In the genomic region with DNA sequence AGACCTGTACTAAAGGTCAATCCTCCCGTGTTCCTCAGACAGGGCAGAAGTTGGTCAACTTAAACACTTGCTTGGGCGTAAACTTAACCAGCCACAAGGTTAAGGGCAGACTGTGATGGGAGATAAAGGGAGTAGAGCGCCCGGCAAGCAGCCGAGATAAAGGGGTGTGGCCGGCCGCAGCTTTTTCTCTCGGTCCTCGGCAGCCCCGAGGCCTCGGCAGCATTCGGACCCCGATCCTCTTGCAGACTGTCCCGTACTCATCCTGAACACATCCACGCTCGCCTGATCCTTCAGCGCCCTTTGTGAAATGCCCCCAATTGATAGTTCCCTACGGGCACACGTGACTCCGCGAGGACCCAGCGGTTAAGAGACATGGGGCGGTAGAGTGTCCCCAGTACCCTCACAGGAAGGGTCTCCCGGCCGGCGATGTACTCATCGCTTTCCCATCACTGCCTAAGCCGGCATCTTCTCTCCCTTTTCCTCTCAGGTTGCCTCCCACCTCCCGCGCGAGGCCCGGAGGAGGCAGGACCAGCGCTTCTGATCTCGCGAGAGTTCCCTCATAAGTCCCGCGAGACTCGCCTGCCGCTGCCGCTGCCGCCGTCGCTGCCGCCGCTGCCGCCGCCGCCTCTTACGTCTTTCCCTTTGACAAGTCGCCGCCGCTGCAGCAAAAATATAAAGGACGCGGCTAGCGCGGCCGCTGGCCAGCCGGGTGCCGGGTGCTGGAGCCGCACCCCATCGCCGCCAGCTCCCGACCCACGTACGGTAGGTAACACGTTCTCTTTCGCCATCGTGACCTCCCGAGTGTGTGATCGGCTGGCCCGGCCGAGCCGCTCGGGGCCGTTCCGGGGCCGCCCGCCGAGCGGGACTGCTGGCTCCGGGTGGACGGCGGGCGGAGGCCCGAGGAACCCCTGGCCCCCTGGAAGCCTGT, we compare ENCODE assay signal across 8 mouse cellular contexts. TPM values are rescaled to one million over a fixed set of nuclear protein-coding genes. Genes with fewer than 3 reads are reported as not detected.
DNase-seq lines count a peak whose midpoint lies in the region; ATAC-seq and TF ChIP-seq lines count a peak whose summit lies in the region.

Gene Herc1, plus strand, starts transcription at position 591 of the 928 bp plus-strand sequence.

- H3K9me3 ChIP-seq in E14TG2a.4 (ENCODE audit: low read length): no peaks in the 10 kb centered on the region
- H3K9me3 ChIP-seq in forebrain, embryonic 13.5 days (replicated peaks): no peaks in the 10 kb centered on the region
- no peaks in the 10 kb centered on the region for H3K9me3 ChIP-seq in liver, postnatal 0 days (ENCODE audit: low read length)
- H3K9me3 ChIP-seq in neural tube, embryonic 14.5 days (ENCODE audit: control insufficient read depth, low read length): no peaks in the 10 kb centered on the region

- no peak for TF ChIP-seq CTCF in E14TG2a.4 (conservative IDR thresholded peaks at IDR 0.05; ENCODE audit: low read length)
- TF ChIP-seq CTCF in liver, postnatal 0 days (IDR thresholded peaks at IDR 0.05; ENCODE audit: low read depth): no peak

- TF ChIP-seq EP300 in liver, postnatal 0 days (IDR thresholded peaks at IDR 0.05; ENCODE audit: low read depth): peak; percentile 88

- H3K4me1 ChIP-seq in E14TG2a.4 (replicated peaks; ENCODE audit: low read depth, low read length): peaks cover 10% of the 10 kb centered on the region
- H3K4me1 ChIP-seq in forebrain, embryonic 13.5 days: peaks cover 21% of the 10 kb centered on the region
- H3K4me1 ChIP-seq in liver, postnatal 0 days (ENCODE audit: insufficient read depth): peaks cover 35% of the 10 kb centered on the region
- H3K4me1 ChIP-seq in neural tube, embryonic 14.5 days (ENCODE audit: control insufficient read depth, insufficient read depth, low read length): peaks cover 12% of the 10 kb centered on the region

- intact Hi-C loops in heart, postnatal 10 days (cut with DNase I): loop anchor here (5.0 kb wide), 1 partner anchor 68 kb away; no protein-coding TSS in a partner anchor

- peak within 1 kb of the TSS; percentile 71 for H3K4me2 ChIP-seq in forebrain, embryonic 13.5 days
- peak within 1 kb of the TSS; percentile 97 for H3K4me2 ChIP-seq in liver, postnatal 0 days (ENCODE audit: low read depth, low read length)
- H3K4me2 ChIP-seq in neural tube, embryonic 14.5 days (ENCODE audit: low read depth, low read length): peak within 1 kb of the TSS; percentile 85

- no peaks in the 10 kb centered on the region for H3K36me3 ChIP-seq in E14TG2a.4 (ENCODE audit: insufficient read depth, low read length)
- no peaks in the 10 kb centered on the region for H3K36me3 ChIP-seq in forebrain, embryonic 13.5 days (ENCODE audit: poor library complexity, severe bottlenecking)
- H3K36me3 ChIP-seq in liver, postnatal 0 days (replicated peaks; ENCODE audit: insufficient read depth, low read length): no peaks in the 10 kb centered on the region
- H3K36me3 ChIP-seq in neural tube, embryonic 14.5 days (ENCODE audit: control insufficient read depth, insufficient read depth, low read length): no peaks in the 10 kb centered on the region

- H3K9ac ChIP-seq in forebrain, embryonic 13.5 days: peak within 1 kb of the TSS; percentile 98
- peak within 1 kb of the TSS; percentile 98 for H3K9ac ChIP-seq in liver, postnatal 0 days (replicated peaks)
- peak within 1 kb of the TSS; percentile 81 for H3K9ac ChIP-seq in neural tube, embryonic 14.5 days (replicated peaks; ENCODE audit: low read depth, low read length)

- WGBS in forebrain, embryonic 13.5 days: under 1% methylated on average over 84 of the region's 85 CpGs
- WGBS in large intestine, adult 2 months: under 1% methylated on average over 85 of the region's 85 CpGs
- WGBS in liver, postnatal 0 days (ENCODE audit: insufficient replicate concordance): under 1% methylated on average over 81 of the region's 85 CpGs
- WGBS in neural tube, embryonic 14.5 days: under 1% methylated on average over 85 of the region's 85 CpGs

- peak within 1 kb of the TSS; percentile 100 for H3K4me3 ChIP-seq in E14TG2a.4 (replicated peaks; ENCODE audit: low read length)
- peak within 1 kb of the TSS; percentile 87 for H3K4me3 ChIP-seq in forebrain, embryonic 13.5 days
- H3K4me3 ChIP-seq in liver, postnatal 0 days (ENCODE audit: low read depth, low read length): peak within 1 kb of the TSS; percentile 98
- H3K4me3 ChIP-seq in neural tube, embryonic 14.5 days (ENCODE audit: low read depth, low read length): peak within 1 kb of the TSS; percentile 68

- DNase-seq in c-Kit-positive CD71-positive TER-119-positive erythroid progenitor cells, embryonic 14.5 days (ENCODE audit: low spot score): peak; percentile 96
- DNase-seq in heart, postnatal 10 days: peak; percentile 96 to 97
- peak; percentile 73 for DNase-seq in large intestine, adult 2 months (ENCODE audit: low read depth, low spot score)
- DNase-seq in liver, postnatal 0 days: peak; percentile 96
- peak; percentile 95 for DNase-seq in testis, postnatal 10 days (ENCODE audit: low spot score)

- H3K27ac ChIP-seq in forebrain, embryonic 13.5 days: peak within 1 kb of the TSS; percentile 98
- H3K27ac ChIP-seq in liver, postnatal 0 days (ENCODE audit: low read depth): peak within 1 kb of the TSS; percentile 99
- peak within 1 kb of the TSS; percentile 98 for H3K27ac ChIP-seq in neural tube, embryonic 14.5 days (ENCODE audit: low read depth, low read length)

- peaks cover 3% of the 10 kb centered on the region; the same call in 1 of the 2 replicates for H3K27me3 ChIP-seq in E14TG2a.4 (ENCODE audit: insufficient read depth, low read length)
- no peaks in the 10 kb centered on the region for H3K27me3 ChIP-seq in forebrain, embryonic 13.5 days
- H3K27me3 ChIP-seq in liver, postnatal 0 days (ENCODE audit: insufficient read depth, low read length): no peaks in the 10 kb centered on the region
- H3K27me3 ChIP-seq in neural tube, embryonic 14.5 days (ENCODE audit: control insufficient read depth, insufficient read depth, low read length): no peaks in the 10 kb centered on the region

- peak; percentile 94 for ATAC-seq in forebrain, embryonic 13.5 days
- peak; percentile 88 for ATAC-seq in liver, postnatal 0 days
- ATAC-seq in neural tube, embryonic 14.5 days (ENCODE audit: low read depth): peak; percentile 93

RNA-seq across cellular contexts. Expression of gene Herc1, which starts in this region (rescaled TPM):
- 43.1 and 47.2 TPM in 2 replicates for polyA plus RNA-seq in forebrain, embryonic 13.5 days (2015; fragmentation: Nextera tagmentation; extraction: Ambion mirVana)
- total RNA-seq in heart, postnatal 10 days (2021): 10 to 100 TPM; 48.3 to 50.4 TPM
- 7.2 and 11.9 TPM in 2 replicates for polyA plus RNA-seq in large intestine, adult 2 months (2012; rRNA removed)
- polyA plus RNA-seq in liver, postnatal 0 days (2015; fragmentation: Nextera tagmentation; extraction: Ambion mirVana): 11.9 and 13.9 TPM in 2 replicates
- 66.5 and 66.7 TPM in 2 replicates for polyA plus RNA-seq in neural tube, embryonic 14.5 days (2014; fragmentation: Nextera tagmentation; extraction: Ambion mirVana)

Comparison
In these comparisons a context has a peak if more than half of its experiments do, and no peak if none do; other contexts are left out.
1. Peak in every context shown above with its lines: DNase-seq, ATAC-seq, H3K4me3 ChIP-seq and H3K27ac ChIP-seq.